Comparison of ENCODE assay signal across 8 mouse cellular contexts in genomic region chr6:51270216-51271127, GRCm38 (mm10).
DNase-seq lines count a peak whose midpoint lies in the region; ATAC-seq lines count a peak whose summit lies in the region.

No protein-coding gene starts in this region.

- peak overlapping the region; percentile 77 for H3K27ac ChIP-seq in intestine, embryonic 14.5 days (ENCODE audit: low read depth)

- H3K9me3 ChIP-seq in intestine, embryonic 14.5 days (ENCODE audit: control insufficient read depth, low read length): no peaks in the 10 kb centered on the region

- peak overlapping the region; percentile 83 for H3K4me3 ChIP-seq in intestine, embryonic 14.5 days (ENCODE audit: low read depth, low read length)

- H3K36me3 ChIP-seq in intestine, embryonic 14.5 days (ENCODE audit: control insufficient read depth, insufficient read depth, low read length): no peaks in the 10 kb centered on the region

- H3K4me1 ChIP-seq in intestine, embryonic 14.5 days (replicated peaks; ENCODE audit: control insufficient read depth, insufficient read depth, low read length): no peaks in the 10 kb centered on the region; the same call in 1 of the 2 replicates

- DNase-seq in adipocyte (ENCODE audit: low spot score): peak; percentile 86
- peak; percentile 98 for DNase-seq in embryo, embryonic 10 days (ENCODE audit: low spot score)
- peak; percentile 88 for DNase-seq in gastrocnemius, postnatal 25 days
- DNase-seq in intestine, embryonic 14.5 days (ENCODE audit: low spot score): peak; percentile 96
- peak; percentile 54 to 56 for DNase-seq in left cerebral cortex, postnatal 25 days (ENCODE audit: low spot score in 2 of 2)
- peak; percentile 97 for DNase-seq in mesoderm, embryonic 11.5 days (ENCODE audit: low read depth, low spot score)
- peak; percentile 79 for DNase-seq in skeletal muscle tissue, adult 2 months (ENCODE audit: low read depth, low spot score)
- no peak for DNase-seq in MN1 (ENCODE audit: low spot score)

- no peaks in the 10 kb centered on the region for H3K27me3 ChIP-seq in intestine, embryonic 14.5 days (replicated peaks; ENCODE audit: control insufficient read depth, insufficient read depth, low read length)

- peak overlapping the region; percentile 93 for H3K4me2 ChIP-seq in intestine, embryonic 14.5 days (ENCODE audit: low read length)

- peak; percentile 93 for ATAC-seq in intestine, embryonic 14.5 days (replicated peaks; ENCODE audit: low FRiP score, low TSS enrichment, low read depth)

- under 1% methylated on average over 80 of the region's 80 CpGs for WGBS in intestine, embryonic 14.5 days

- H3K9ac ChIP-seq in intestine, embryonic 14.5 days (ENCODE audit: low read length): peak overlapping the region; percentile 85

- intact Hi-C loops in left cerebral cortex, postnatal 25 days (cut with DNase I): no loop called here
